Mouse (Mus musculus) testis, adult 2 months (tissue): ENCODE measurements around the gene E2f3. TPM values are rescaled to one million over a fixed set of nuclear protein-coding genes. Genes with fewer than 3 reads are reported as not detected.

Source experiments
- H3K27ac ChIP-seq: fragments of 200-500 bp; 2 replicates; pipeline ENCODE4 v1.5.1; 2012; ENCODE audit warnings: low read depth, low read length; ENCODE audit not compliant: control insufficient read depth, insufficient read depth
- H3K27me3 ChIP-seq: fragments of 200-500 bp; 2 replicates; pipeline ENCODE4 v1.6.1; 2012; ENCODE audit warnings: mild to moderate bottlenecking, low read length, moderate library complexity; ENCODE audit not compliant: control insufficient read depth, insufficient read depth
- H3K36me3 ChIP-seq: fragments of 200-500 bp; 2 replicates; pipeline ENCODE4 v1.6.1; 2012; ENCODE audit warnings: mild to moderate bottlenecking, low read length; ENCODE audit not compliant: control insufficient read depth, insufficient read depth
- H3K4me1 ChIP-seq: fragments of 200-500 bp; 2 replicates; pipeline ENCODE4 v1.6.1; 2012; ENCODE audit warnings: low read length; ENCODE audit not compliant: control insufficient read depth, insufficient read depth
- H3K4me3 ChIP-seq: fragments of 200-500 bp; 2 replicates; pipeline ENCODE4 v1.5.1; 2012; ENCODE audit warnings: low read depth, mild to moderate bottlenecking, low read length, moderate library complexity, mixed read lengths; ENCODE audit not compliant: control insufficient read depth
- CTCF ChIP-seq: fragments of 200-500 bp; IDR thresholded peaks from 2 replicates; pipeline ENCODE4 v1.5.1; 2012; ENCODE audit warnings: low read depth, mild to moderate bottlenecking, inconsistent platforms, low read length, moderate library complexity; ENCODE audit not compliant: control insufficient read depth, insufficient read depth, insufficient replicate concordance
- POLR2A ChIP-seq: fragments of 200-500 bp; IDR thresholded peaks from 2 replicates; pipeline ENCODE4 v1.6.1; 2012; ENCODE audit warnings: low read depth, mild to moderate bottlenecking, inconsistent platforms, low read length, moderate library complexity; ENCODE audit not compliant: control insufficient read depth
- polyA plus RNA-seq: library from polyadenylated mRNA; depleted of rRNA; stranded (reverse); fragments of >200 nt; gene quantifications from 2 replicates; pipeline ENCODE4 v1.2.3, GENCODE M21; 2012

Gene E2f3
- polyA plus RNA-seq, 1 experiment: 1.1 TPM

DNA sequence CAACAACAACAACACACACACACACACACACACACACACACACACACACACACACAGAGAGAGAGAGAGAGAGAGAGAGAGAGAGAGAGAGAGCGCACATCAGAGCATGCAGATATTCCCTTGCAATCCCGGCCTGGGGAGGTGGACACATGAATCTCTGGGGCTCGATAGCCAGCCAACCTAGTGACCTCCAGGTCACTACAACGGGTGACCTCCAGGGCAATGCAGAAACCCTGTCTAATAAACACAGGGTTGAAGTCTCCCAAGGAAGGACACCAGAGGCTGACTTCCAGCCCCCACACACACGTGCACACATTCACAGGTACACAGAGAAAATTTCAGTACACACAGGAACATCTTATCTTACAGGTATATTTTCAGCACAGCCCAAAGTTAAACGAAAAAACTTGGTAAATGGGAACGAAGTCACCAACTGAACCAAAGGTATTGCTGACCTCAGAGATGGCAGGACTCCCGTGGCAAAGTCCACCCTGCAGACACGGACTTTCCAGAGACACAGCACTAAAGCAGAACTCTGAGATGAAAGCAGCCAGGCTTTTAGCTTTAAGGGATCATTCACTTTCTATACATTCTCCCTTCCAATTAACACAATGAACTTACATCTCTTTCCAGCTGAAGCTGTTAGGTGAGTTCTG lies 40.8 kb downstream of the E2f3 start:
- TF ChIP-seq CTCF: no peak
- no peak for TF ChIP-seq POLR2A
- no peak overlapping the region for H3K27ac ChIP-seq
- H3K36me3 ChIP-seq: no peaks in the 10 kb centered on the region
- no peaks in the 10 kb centered on the region for H3K4me1 ChIP-seq
- H3K4me3 ChIP-seq: no peak overlapping the region
- no peaks in the 10 kb centered on the region for H3K27me3 ChIP-seq

DNA sequence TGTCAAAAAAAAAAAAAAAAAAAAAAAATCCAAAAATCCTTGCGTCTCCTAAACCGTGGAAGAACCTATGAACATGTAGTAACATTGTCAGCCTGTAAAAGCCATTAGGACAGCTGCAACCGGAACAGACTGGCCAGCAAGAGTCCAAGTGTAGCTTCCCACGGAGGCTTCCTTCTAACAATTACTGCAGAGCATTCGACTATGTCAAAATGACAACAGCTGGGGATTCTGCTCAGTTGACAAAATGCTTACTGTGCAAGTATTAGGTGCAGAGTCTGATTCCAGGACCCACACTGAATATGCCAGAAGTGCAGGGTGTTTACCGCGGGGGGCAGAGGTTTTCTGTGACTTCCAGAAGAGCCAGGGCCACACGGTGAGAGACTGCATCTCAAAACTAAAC lies 41.4 kb downstream of the E2f3 start:
- TF ChIP-seq POLR2A (no peak), CTCF (no peak)
- H3K27me3 ChIP-seq: no peaks in the 10 kb centered on the region
- H3K36me3 ChIP-seq: no peaks in the 10 kb centered on the region
- H3K4me1 ChIP-seq: no peaks in the 10 kb centered on the region
- H3K27ac ChIP-seq: no peak overlapping the region
- H3K4me3 ChIP-seq: no peak overlapping the region

DNA sequence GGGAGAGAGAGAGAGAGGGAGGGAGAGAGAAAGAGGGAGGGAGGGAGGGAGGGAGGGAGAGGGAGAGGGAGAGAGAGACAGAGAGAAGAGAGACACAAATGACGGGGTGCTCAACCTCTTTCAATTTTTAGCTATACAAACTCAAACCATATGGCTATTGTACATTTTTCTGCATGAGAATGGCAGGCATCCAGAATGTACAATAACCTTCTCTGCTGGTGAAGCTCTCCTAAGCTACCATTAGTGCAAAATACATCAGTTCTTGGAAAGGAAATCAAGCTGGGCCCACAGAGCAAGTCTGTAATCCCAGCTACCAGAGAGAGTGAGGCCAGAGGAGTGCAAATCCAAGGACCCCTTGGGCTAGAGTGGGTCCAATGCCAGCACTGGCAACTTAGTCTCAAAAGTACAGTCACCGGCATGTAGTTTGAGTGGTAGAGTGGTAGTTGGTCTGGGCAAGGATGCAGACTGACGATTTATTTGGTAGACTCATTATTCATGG lies 42.3 kb downstream of the E2f3 start:
- TF ChIP-seq POLR2A (no peak), CTCF (no peak)
- Histone ChIP-seq H3K27ac (no peak overlapping the region), H3K4me1 (no peaks in the 10 kb centered on the region), H3K36me3 (no peaks in the 10 kb centered on the region), H3K4me3 (no peak overlapping the region), H3K27me3 (no peaks in the 10 kb centered on the region)

DNA sequence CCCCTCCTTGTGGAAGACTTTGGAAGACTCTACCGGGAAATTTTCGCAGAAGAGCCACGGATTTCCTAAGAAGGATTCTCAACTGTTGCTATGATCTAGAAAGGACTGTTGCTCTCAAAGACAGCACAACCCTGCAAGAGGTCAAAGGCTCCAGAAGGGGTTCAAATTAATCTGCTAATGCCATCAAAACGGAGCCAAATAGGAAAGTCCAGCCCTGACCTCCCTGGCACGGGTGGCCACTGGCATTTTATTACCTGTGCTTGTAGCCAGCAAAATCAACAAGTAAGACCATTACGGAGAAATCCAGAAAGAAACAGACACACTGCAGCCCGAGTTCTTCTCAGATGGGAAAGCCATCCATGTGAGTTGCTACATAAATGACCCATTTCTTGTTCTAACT lies 45.8 kb downstream of the E2f3 start:
- Histone ChIP-seq H3K4me3 (no peak overlapping the region), H3K27me3 (no peaks in the 10 kb centered on the region), H3K4me1 (no peaks in the 10 kb centered on the region), H3K36me3 (no peaks in the 10 kb centered on the region), H3K27ac (no peak overlapping the region)
- TF ChIP-seq CTCF (no peak), POLR2A (no peak)

DNA sequence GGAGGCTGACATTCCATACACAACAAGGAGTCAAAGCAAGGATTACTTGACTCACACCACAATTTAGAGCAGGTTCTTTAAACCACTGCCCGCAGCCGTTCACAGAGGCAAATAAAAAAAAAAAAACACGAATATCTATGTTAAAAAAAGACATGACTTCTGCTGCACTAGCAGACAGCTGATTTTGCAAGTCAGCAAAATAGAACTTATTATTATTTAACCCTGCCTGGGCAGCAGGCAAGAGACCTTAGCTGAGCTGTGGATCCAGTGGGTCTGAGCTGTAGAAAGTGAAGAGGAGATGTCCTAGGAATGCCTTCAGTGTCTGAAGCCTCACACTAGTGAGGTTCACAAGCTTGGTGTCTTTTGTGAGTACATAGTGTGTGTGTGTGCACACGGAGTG lies 46.5 kb downstream of the E2f3 start:
- no peaks in the 10 kb centered on the region for H3K27me3 ChIP-seq
- TF ChIP-seq POLR2A (no peak), CTCF (no peak)
- no peaks in the 10 kb centered on the region for H3K36me3 ChIP-seq
- no peak overlapping the region for H3K4me3 ChIP-seq
- H3K27ac ChIP-seq: no peak overlapping the region
- H3K4me1 ChIP-seq: no peaks in the 10 kb centered on the region

DNA sequence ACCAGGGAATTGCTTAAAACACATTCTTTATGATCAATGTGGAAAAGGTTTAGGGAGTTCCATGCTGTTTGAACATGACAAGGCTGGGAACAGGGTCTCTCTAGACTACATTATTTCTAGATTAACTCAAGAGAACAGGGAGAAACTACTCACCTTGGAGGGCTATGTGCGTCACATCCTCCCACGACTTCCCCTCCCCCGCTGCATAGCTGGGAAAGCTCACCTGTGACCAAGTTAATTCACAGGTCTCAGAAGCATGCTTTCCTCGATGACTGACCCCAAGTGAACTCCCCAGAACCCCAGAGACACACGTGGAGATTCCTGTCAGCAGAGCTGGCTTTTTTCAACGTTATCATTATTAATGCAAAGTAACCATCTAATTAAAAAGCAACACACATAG lies 47.1 kb downstream of the E2f3 start:
- Histone ChIP-seq H3K36me3 (no peaks in the 10 kb centered on the region), H3K27me3 (no peaks in the 10 kb centered on the region), H3K4me3 (no peak overlapping the region), H3K4me1 (no peaks in the 10 kb centered on the region), H3K27ac (no peak overlapping the region)
- TF ChIP-seq POLR2A (no peak), CTCF (no peak)

DNA sequence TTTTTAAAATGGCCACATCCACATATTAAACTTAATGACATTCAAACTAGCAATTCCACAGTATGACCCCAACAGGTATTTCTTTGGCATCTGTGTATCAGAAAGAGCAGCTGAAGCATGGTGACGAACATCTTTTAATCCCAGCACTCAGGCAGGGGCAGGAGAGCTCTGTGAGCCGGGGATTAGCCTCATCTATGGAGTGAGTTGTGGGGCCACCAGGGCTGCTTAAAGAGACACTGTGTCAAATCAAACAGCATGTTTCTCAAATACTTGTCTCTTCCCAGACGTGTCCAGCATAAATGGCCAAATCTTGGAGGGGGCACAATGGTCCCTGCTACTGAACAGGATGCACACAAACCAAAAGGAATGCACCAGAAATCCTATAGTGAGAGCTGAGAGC lies 59.7 kb downstream of the E2f3 start:
- no peak overlapping the region for H3K27ac ChIP-seq
- H3K36me3 ChIP-seq: no peaks in the 10 kb centered on the region
- TF ChIP-seq POLR2A (no peak), CTCF (no peak)

More for the DNA sequence above, 59.7 kb downstream of the E2f3 start:
- no peaks in the 10 kb centered on the region for H3K4me1 ChIP-seq
- no peaks in the 10 kb centered on the region for H3K27me3 ChIP-seq
- no peak overlapping the region for H3K4me3 ChIP-seq
